Mouse (Mus musculus) testis, adult 2 months (tissue): ENCODE measurements around the gene Lhx5.

Experiments
- CTCF ChIP-seq: fragments of 200-500 bp; IDR thresholded peaks from 2 replicates; pipeline ENCODE4 v1.5.1; 2012; ENCODE audit warnings: low read depth, mild to moderate bottlenecking, inconsistent platforms, low read length, moderate library complexity; ENCODE audit not compliant: control insufficient read depth, insufficient read depth, insufficient replicate concordance
- POLR2A ChIP-seq: fragments of 200-500 bp; IDR thresholded peaks from 2 replicates; pipeline ENCODE4 v1.6.1; 2012; ENCODE audit warnings: low read depth, mild to moderate bottlenecking, inconsistent platforms, low read length, moderate library complexity; ENCODE audit not compliant: control insufficient read depth

DNA sequence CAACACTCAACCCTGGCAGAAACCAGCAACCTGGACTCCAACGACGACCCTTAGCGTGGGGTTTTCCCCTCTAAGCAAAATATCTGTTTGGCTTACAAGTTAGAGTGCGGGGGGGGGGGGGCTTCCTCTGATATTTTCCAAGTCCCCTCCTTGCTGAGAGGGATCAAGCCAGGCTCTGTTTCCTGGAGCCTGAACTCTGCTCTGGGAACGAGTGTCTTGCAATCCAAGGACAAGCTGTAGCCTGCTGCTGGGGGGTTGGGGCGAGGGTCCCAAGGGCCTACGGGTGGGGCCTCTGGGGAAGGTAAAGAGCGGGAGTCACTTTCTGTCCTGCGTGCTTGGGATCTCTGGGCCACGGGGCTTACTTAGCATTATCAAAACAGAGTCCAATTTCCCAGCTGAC, 4.9 kb upstream of the Lhx5 start:
- TF ChIP-seq POLR2A (no peak), CTCF (no peak)
